Mouse (Mus musculus) testis, adult 2 months (tissue): ENCODE measurements around the gene Spns3.

Experiments used
- CTCF ChIP-seq: fragments of 200-500 bp; IDR thresholded peaks from 2 replicates; pipeline ENCODE4 v1.5.1; 2012; ENCODE audit warnings: low read depth, mild to moderate bottlenecking, inconsistent platforms, low read length, moderate library complexity; ENCODE audit not compliant: control insufficient read depth, insufficient read depth, insufficient replicate concordance
- POLR2A ChIP-seq: fragments of 200-500 bp; IDR thresholded peaks from 2 replicates; pipeline ENCODE4 v1.6.1; 2012; ENCODE audit warnings: low read depth, mild to moderate bottlenecking, inconsistent platforms, low read length, moderate library complexity; ENCODE audit not compliant: control insufficient read depth

- no peak for TF ChIP-seq CTCF
- no peak for TF ChIP-seq POLR2A
These were observed 62.6 kb downstream of the Spns3 start for GRCm38 (mm10) chr11:72487739-72488138.
